In genomic region chr4:131832759-131833407, GRCm38 (mm10) we compare ENCODE assay signal across 14 mouse cellular contexts. TPM values are rescaled to one million over a fixed set of nuclear protein-coding genes. Genes with fewer than 3 reads are reported as not detected.
"Had no signal": no experiment of that assay in that cellular context is flagged by ENCODE, and none has a peak within 500 bp of the region (broad histone marks: within the 10 kb centered on the region; RNA-seq: fewer than 3 reads in every experiment).

No protein-coding gene starts in this region.

- H3K4me3 ChIP-seq: left cerebral cortex, adult 2 months; limb, embryonic 15.5 days; midbrain, embryonic 15.5 days; neural tube, embryonic 12.5 days had no signal

- H3K36me3 ChIP-seq: limb, embryonic 15.5 days; midbrain, embryonic 15.5 days; neural tube, embryonic 12.5 days had no signal

- H3K27ac ChIP-seq: left cerebral cortex, adult 2 months; limb, embryonic 15.5 days; midbrain, embryonic 15.5 days; neural tube, embryonic 12.5 days had no signal

- H3K4me2 ChIP-seq: limb, embryonic 15.5 days; lung, embryonic 14.5 days; midbrain, embryonic 11.5 days; midbrain, embryonic 15.5 days; neural tube, embryonic 12.5 days had no signal

- H3K9me3 ChIP-seq: limb, embryonic 15.5 days; midbrain, embryonic 15.5 days; neural tube, embryonic 12.5 days had no signal

- H3K9ac ChIP-seq: limb, embryonic 15.5 days; lung, embryonic 14.5 days; midbrain, embryonic 15.5 days; neural tube, embryonic 12.5 days had no signal

- DNase-seq: kidney, adult 11 months; kidney, postnatal 10 days; lung, embryonic 14.5 days; lung, postnatal 10 days; lung, postnatal 4 days; thymus, adult 18-20 months; thymus, postnatal 25 days had no signal

- ATAC-seq: midbrain, embryonic 15.5 days had no signal

RNA-seq across cellular contexts. Expression of gene Ptpru, which starts 5.2 kb away (rescaled TPM):
- total RNA-seq: monocyte, adult 5-6 weeks; neutrophil, adult 5-6 weeks had no signal
